Mouse (Mus musculus): ENCODE data around the gene Sgms1. TPM values are rescaled to one million over a fixed set of nuclear protein-coding genes. Genes with fewer than 3 reads are reported as not detected.

Sgms1 gene
- polyA plus RNA-seq, 1 experiment, result 42.1 TPM

GRCm38 (mm10) chr19:32304008-32304873 lies 85.3 kb downstream of the Sgms1 start:
- H3K4me3 ChIP-seq (ENCODE audit: insufficient read depth, low read length), result 0 out of 2 replicates have a peak overlapping the region, but pooled peaks have one; percentile 9
- H3K27ac ChIP-seq (ENCODE audit: insufficient read depth, low read depth, low read length), result peak overlapping the region; percentile 73
- H3K4me1 ChIP-seq (ENCODE audit: control insufficient read depth, insufficient read depth, low read length), result peaks cover 23% of the 10 kb centered on the region
- TF ChIP-seq CTCF (IDR thresholded peaks at IDR 0.05; ENCODE audit: low read depth, low read length) (no peak), POLR2A (IDR thresholded peaks at IDR 0.05; ENCODE audit: borderline replicate concordance, low read depth, low read length) (no peak)

GRCm38 (mm10) chr19:32302835-32303381 lies 86.6 kb downstream of the Sgms1 start:
- Histone ChIP-seq H3K27ac (ENCODE audit: insufficient read depth, low read depth, low read length) (no peak overlapping the region), H3K4me1 (ENCODE audit: control insufficient read depth, insufficient read depth, low read length) (peaks cover 27% of the 10 kb centered on the region), H3K4me3 (ENCODE audit: insufficient read depth, low read length) (no peak overlapping the region)
- TF ChIP-seq POLR2A (IDR thresholded peaks at IDR 0.05; ENCODE audit: borderline replicate concordance, low read depth, low read length) (no peak), CTCF (IDR thresholded peaks at IDR 0.05; ENCODE audit: low read depth, low read length) (no peak)

GRCm38 (mm10) chr19:32301568-32301967 lies 87.9 kb downstream of the Sgms1 start:
- TF ChIP-seq CTCF (IDR thresholded peaks at IDR 0.05; ENCODE audit: low read depth, low read length) (no peak), POLR2A (IDR thresholded peaks at IDR 0.05; ENCODE audit: borderline replicate concordance, low read depth, low read length) (no peak)

GRCm38 (mm10) chr19:32298221-32298620 lies 91.3 kb downstream of the Sgms1 start:
- H3K4me3 ChIP-seq (ENCODE audit: insufficient read depth, low read length), result no peak overlapping the region
- peaks cover 29% of the 10 kb centered on the region for H3K4me1 ChIP-seq (ENCODE audit: control insufficient read depth, insufficient read depth, low read length)
- peak overlapping the region; percentile 13; the same call in 1 of the 2 replicates for H3K27ac ChIP-seq (ENCODE audit: insufficient read depth, low read depth, low read length)
- TF ChIP-seq POLR2A (IDR thresholded peaks at IDR 0.05; ENCODE audit: borderline replicate concordance, low read depth, low read length) (no peak), CTCF (IDR thresholded peaks at IDR 0.05; ENCODE audit: low read depth, low read length) (no peak)

More at GRCm38 (mm10) chr19:32301568-32301967, 87.9 kb downstream of the Sgms1 start:
- H3K4me3 ChIP-seq (ENCODE audit: insufficient read depth, low read length), result no peak overlapping the region
- H3K4me1 ChIP-seq (ENCODE audit: control insufficient read depth, insufficient read depth, low read length), result peaks cover 32% of the 10 kb centered on the region
- no peak overlapping the region for H3K27ac ChIP-seq (ENCODE audit: insufficient read depth, low read depth, low read length)

- peaks cover 31% of the 10 kb centered on the region for H3K4me1 ChIP-seq (ENCODE audit: control insufficient read depth, insufficient read depth, low read length)
- H3K4me3 ChIP-seq (ENCODE audit: insufficient read depth, low read length), result no peak overlapping the region
- H3K27ac ChIP-seq (ENCODE audit: insufficient read depth, low read depth, low read length), result no peak overlapping the region
- TF ChIP-seq CTCF (IDR thresholded peaks at IDR 0.05; ENCODE audit: low read depth, low read length) (no peak), POLR2A (IDR thresholded peaks at IDR 0.05; ENCODE audit: borderline replicate concordance, low read depth, low read length) (no peak)
Observed at GRCm38 (mm10) chr19:32296863-32297262, 92.7 kb downstream of the Sgms1 start.

- TF ChIP-seq POLR2A (IDR thresholded peaks at IDR 0.05; ENCODE audit: borderline replicate concordance, low read depth, low read length) (no peak), CTCF (IDR thresholded peaks at IDR 0.05; ENCODE audit: low read depth, low read length) (no peak)
- no peak overlapping the region for H3K4me3 ChIP-seq (ENCODE audit: insufficient read depth, low read length)
- no peak overlapping the region for H3K27ac ChIP-seq (ENCODE audit: insufficient read depth, low read depth, low read length)
- H3K4me1 ChIP-seq (ENCODE audit: control insufficient read depth, insufficient read depth, low read length), result peaks cover 34% of the 10 kb centered on the region
Observed at GRCm38 (mm10) chr19:32295581-32295980, 93.9 kb downstream of the Sgms1 start.

- H3K4me1 ChIP-seq (ENCODE audit: control insufficient read depth, insufficient read depth, low read length), result peaks cover 29% of the 10 kb centered on the region
- H3K4me3 ChIP-seq (ENCODE audit: insufficient read depth, low read length), result peak overlapping the region; percentile 46
- peak overlapping the region; percentile 56 for H3K27ac ChIP-seq (ENCODE audit: insufficient read depth, low read depth, low read length)
- TF ChIP-seq POLR2A (IDR thresholded peaks at IDR 0.05; ENCODE audit: borderline replicate concordance, low read depth, low read length), result no peak
- TF ChIP-seq CTCF (IDR thresholded peaks at IDR 0.05; ENCODE audit: low read depth, low read length), result no peak
Observed at GRCm38 (mm10) chr19:32292782-32293776, 96.4 kb downstream of the Sgms1 start.

GRCm38 (mm10) chr19:32292067-32292739 lies 97.3 kb downstream of the Sgms1 start:
- H3K4me1 ChIP-seq (ENCODE audit: control insufficient read depth, insufficient read depth, low read length), result peaks cover 25% of the 10 kb centered on the region
- no peak for TF ChIP-seq CTCF (IDR thresholded peaks at IDR 0.05; ENCODE audit: low read depth, low read length)
- TF ChIP-seq POLR2A (IDR thresholded peaks at IDR 0.05; ENCODE audit: borderline replicate concordance, low read depth, low read length), result no peak
- H3K27ac ChIP-seq (ENCODE audit: insufficient read depth, low read depth, low read length), result peak overlapping the region; percentile 31
- H3K4me3 ChIP-seq (ENCODE audit: insufficient read depth, low read length), result peak overlapping the region; percentile 34

- no peak overlapping the region for H3K27ac ChIP-seq (ENCODE audit: insufficient read depth, low read depth, low read length)
- TF ChIP-seq POLR2A (IDR thresholded peaks at IDR 0.05; ENCODE audit: borderline replicate concordance, low read depth, low read length) (no peak), CTCF (IDR thresholded peaks at IDR 0.05; ENCODE audit: low read depth, low read length) (no peak)
- H3K4me3 ChIP-seq (ENCODE audit: insufficient read depth, low read length), result no peak overlapping the region
- peaks cover 19% of the 10 kb centered on the region for H3K4me1 ChIP-seq (ENCODE audit: control insufficient read depth, insufficient read depth, low read length)
Observed at GRCm38 (mm10) chr19:32291130-32291529, 98.4 kb downstream of the Sgms1 start.
